Mouse (Mus musculus) hindbrain, embryonic 15.5 days (tissue): ENCODE data around the gene Car1. TPM values are rescaled to one million over a fixed set of nuclear protein-coding genes. Genes with fewer than 3 reads are reported as not detected.
"Not testable (repeated sequence)": the region's sequence is repeated elsewhere in the genome, so short reads cannot be mapped to it uniquely, and the experiment has no call there.

Experiments used
- ATAC-seq: fragments of 200-750 bp; cut with Nextera tagmentation; 2 replicates; pipeline ENCODE4 v1.8.0; 2017; ENCODE audit warnings: low read depth, moderate number of reproducible peaks, moderate TSS enrichment; ENCODE audit not compliant: low FRiP score
- H3K27ac ChIP-seq: fragments of 300-500 bp; sonication (generic); replicated peaks from 2 replicates; pipeline ENCODE4 v1.5.1; 2015; ENCODE audit warnings: mild to moderate bottlenecking, inconsistent platforms
- H3K27me3 ChIP-seq: fragments of 300-500 bp; sonication (generic); 2 replicates; pipeline ENCODE4 v1.6.1; 2015; ENCODE audit warnings: control low read depth, inconsistent platforms
- H3K36me3 ChIP-seq: fragments of 300-500 bp; sonication (generic); 2 replicates; pipeline ENCODE4 v1.6.1; 2015; ENCODE audit warnings: control low read depth, inconsistent platforms
- H3K4me1 ChIP-seq: fragments of 300-500 bp; sonication (generic); replicated peaks from 2 replicates; pipeline ENCODE4 v1.6.1; 2015; ENCODE audit warnings: control low read depth, inconsistent platforms
- H3K4me2 ChIP-seq: fragments of 300-500 bp; sonication (generic); 2 replicates; pipeline ENCODE4 v1.6.1; 2015; ENCODE audit warnings: moderate library complexity, mild to moderate bottlenecking, inconsistent platforms
- H3K4me3 ChIP-seq: fragments of 300-500 bp; sonication (generic); 2 replicates; pipeline ENCODE4 v1.5.1; 2015; ENCODE audit warnings: mild to moderate bottlenecking, inconsistent platforms
- H3K9ac ChIP-seq: fragments of 300-500 bp; sonication (generic); 2 replicates; pipeline ENCODE4 v1.6.1; 2015; ENCODE audit warnings: inconsistent platforms
- H3K9me3 ChIP-seq: fragments of 300-500 bp; sonication (generic); 2 replicates; pipeline ENCODE4 v1.6.1; 2016; ENCODE audit warnings: control low read depth, inconsistent platforms
- WGBS: fragments of 180-500 bp; shearing (Covaris S2); methylation state at CpG from one replicate; pipeline ENCODE4 v1.1.7; 2015; 5-methylcytosine and 5-hydroxymethylcytosine counted together
- polyA plus RNA-seq: library from polyadenylated mRNA; unstranded; fragments of >200 nt; fragmentation: Nextera tagmentation; extraction: Ambion mirVana; gene quantifications from 2 replicates; pipeline ENCODE4 v1.2.1, GENCODE M21; 2015

Gene Car1
- polyA plus RNA-seq, 1 experiment from 2014 or later: not detected

DNA sequence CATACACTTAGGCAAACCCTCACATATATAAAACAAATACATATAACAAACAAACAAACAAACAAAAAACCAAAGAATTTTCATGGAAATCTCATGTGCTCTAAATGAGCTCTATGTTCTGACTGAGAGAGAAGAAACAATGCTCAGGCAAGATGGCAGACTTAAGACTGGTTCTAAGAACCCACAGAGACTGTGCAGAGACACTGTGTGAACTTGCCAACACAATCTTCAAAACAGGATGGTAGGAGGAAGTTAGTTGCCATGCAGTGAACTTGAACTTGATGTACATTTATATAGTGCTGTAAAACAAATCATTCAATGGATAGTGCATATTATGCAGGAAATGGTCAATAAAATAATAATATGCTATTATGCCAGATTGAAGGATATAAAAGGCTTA is 1.5 kb downstream of the Car1 start:
- H3K9ac ChIP-seq: no peak overlapping the region
- H3K27ac ChIP-seq: no peak overlapping the region
- H3K4me2 ChIP-seq: no peak overlapping the region
- H3K4me3 ChIP-seq: no peak overlapping the region
- no peaks in the 10 kb centered on the region for H3K4me1 ChIP-seq
- no peaks in the 10 kb centered on the region for H3K36me3 ChIP-seq
- ATAC-seq: no peak
- no peaks in the 10 kb centered on the region for H3K27me3 ChIP-seq
- no peaks in the 10 kb centered on the region for H3K9me3 ChIP-seq

DNA sequence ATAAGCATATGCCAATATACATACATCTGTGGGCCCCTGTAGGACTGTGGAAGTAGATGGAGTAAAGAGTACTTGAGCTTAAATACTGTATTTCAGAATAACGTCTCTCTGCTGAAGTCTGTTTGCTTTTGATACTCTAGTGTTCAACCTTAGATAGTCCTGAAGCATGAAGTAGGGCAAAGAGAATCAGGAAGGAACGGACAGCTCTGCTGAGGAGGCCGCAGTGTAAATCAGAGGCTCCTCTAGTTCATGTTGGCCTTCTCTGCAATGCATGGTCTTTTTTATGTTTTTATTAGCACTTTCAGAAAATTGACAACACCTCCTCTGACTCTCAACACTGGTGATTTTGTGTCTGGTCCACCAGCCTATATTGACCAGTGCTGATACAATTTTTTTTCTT is 2.2 kb downstream of the Car1 start:
- H3K27me3 ChIP-seq: no peaks in the 10 kb centered on the region
- no peaks in the 10 kb centered on the region for H3K36me3 ChIP-seq
- H3K4me2 ChIP-seq: no peak overlapping the region
- H3K4me3 ChIP-seq: no peak overlapping the region
- ATAC-seq: no peak
- no peaks in the 10 kb centered on the region for H3K4me1 ChIP-seq
- H3K27ac ChIP-seq: no peak overlapping the region
- H3K9ac ChIP-seq: no peak overlapping the region
- no peaks in the 10 kb centered on the region for H3K9me3 ChIP-seq
- WGBS: 89% methylated on average over 3 of the region's 3 CpGs

DNA sequence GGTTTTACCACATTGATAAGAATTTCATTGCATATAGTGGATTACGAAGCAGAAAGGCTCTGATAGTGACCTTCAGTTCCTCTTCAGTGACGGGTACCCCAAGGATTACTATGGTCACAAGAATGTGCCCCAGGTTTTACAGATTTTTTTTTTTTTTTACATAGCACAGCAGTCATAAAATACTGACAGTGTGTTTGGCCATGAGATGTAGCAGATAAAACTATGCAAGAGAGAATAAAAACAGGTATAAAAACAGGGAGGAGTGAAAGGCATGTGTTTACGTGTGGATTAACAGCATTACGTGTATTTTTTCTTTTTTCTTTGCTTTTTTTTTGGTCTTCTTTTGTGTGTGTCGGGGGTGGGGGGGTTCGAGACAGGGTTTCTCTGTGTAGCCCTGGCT is 3.3 kb downstream of the Car1 start:
- 91% methylated on average over 6 of the region's 6 CpGs for WGBS
- Histone ChIP-seq H3K36me3 (no peaks in the 10 kb centered on the region), H3K27me3 (no peaks in the 10 kb centered on the region), H3K9ac (no peak overlapping the region), H3K9me3 (no peaks in the 10 kb centered on the region), H3K4me2 (no peak overlapping the region), H3K4me1 (no peaks in the 10 kb centered on the region), H3K27ac (no peak overlapping the region), H3K4me3 (no peak overlapping the region)
- no peak for ATAC-seq

DNA sequence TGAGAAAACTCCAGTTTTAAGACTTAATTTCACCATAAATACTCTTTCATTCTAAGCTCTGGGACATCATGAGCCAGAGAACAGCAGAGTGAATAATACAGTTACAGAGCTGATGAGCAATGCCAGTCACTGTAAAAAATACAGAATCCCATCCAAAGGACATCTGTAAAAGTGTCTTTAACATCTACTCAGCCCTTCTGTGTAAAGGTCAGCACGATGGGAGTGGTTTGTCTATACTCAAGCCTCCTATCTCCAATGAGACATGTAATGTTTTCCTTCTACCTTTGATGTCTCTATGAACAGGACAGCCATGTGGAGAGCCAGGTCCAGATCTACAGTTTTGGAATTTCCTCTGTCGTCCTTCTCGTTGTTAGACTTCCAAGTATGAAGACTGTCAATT is 11.1 kb downstream of the Car1 start:
- no peaks in the 10 kb centered on the region for H3K36me3 ChIP-seq
- H3K27ac ChIP-seq: no peak overlapping the region
- H3K9me3 ChIP-seq: no peaks in the 10 kb centered on the region
- 89% methylated on average over 3 of the region's 3 CpGs for WGBS
- no peaks in the 10 kb centered on the region for H3K27me3 ChIP-seq
- no peak overlapping the region for H3K9ac ChIP-seq
- no peak overlapping the region for H3K4me2 ChIP-seq
- no peaks in the 10 kb centered on the region for H3K4me1 ChIP-seq
- H3K4me3 ChIP-seq: no peak overlapping the region
- ATAC-seq: no peak

DNA sequence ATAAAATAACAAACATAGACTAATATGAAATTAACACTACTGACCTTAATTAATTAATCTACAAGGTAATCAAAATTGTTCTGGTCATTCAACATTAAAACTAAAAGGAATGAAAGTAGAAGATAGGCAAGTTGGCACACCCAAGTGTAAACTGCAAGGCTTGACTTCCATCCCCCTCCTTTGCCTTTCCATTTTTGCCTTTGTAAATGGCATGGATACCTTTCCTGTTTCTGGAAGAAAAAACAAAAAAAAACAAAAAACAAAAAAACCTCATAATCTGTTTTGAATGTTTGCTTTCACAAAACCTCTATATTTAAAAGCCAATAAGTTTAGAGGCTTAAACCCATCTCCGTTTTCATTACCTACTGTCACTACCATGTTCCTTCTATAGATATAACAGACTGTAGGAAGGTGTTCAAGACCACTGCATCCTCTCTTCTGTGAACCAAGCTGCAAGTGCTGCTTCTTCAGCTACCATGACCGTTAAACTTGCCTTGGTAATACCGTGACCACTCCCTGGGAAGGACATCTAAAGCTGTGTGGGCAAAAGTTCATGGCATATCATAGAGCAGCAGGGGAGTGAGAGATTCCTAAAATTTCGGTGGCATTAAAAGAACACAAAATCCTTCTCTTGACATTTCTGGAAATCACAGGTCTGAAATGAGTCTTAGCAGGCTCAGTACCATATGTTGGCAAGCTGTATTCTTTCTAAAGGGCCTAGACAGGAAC is 12.7 kb downstream of the Car1 start:
- H3K4me1 ChIP-seq: no peaks in the 10 kb centered on the region
- H3K9me3 ChIP-seq: no peaks in the 10 kb centered on the region
- H3K27me3 ChIP-seq: no peaks in the 10 kb centered on the region
- H3K4me2 ChIP-seq: no peak overlapping the region
- H3K9ac ChIP-seq: no peak overlapping the region
- H3K4me3 ChIP-seq: no peak overlapping the region
- WGBS: 89% methylated on average over 4 of the region's 4 CpGs
- no peak for ATAC-seq
- no peaks in the 10 kb centered on the region for H3K36me3 ChIP-seq
- no peak overlapping the region for H3K27ac ChIP-seq

DNA sequence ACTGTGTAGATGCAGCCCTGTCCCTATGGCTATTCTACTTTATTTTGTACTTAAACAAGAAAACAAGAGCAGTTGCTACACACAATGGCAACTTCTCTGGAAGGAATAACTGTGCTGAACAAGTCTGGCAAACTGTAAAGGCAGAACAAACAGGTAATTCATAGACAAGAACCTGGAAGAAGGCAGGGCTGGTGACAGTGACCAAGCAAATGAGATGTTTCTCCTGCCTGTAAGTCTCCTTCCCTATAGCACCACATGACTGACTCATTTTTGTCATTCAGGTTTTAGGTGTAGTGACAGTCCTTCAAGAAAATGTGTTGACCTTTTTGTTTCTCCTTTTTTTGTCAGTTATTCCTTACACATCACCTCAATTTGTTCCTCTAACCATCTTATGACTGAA is 16.1 kb downstream of the Car1 start:
- no peak overlapping the region for H3K4me3 ChIP-seq
- H3K9ac ChIP-seq: no peak overlapping the region
- no peak overlapping the region for H3K4me2 ChIP-seq
- no peaks in the 10 kb centered on the region for H3K9me3 ChIP-seq
- no peak for ATAC-seq
- H3K36me3 ChIP-seq: no peaks in the 10 kb centered on the region
- H3K4me1 ChIP-seq: no peaks in the 10 kb centered on the region
- H3K27me3 ChIP-seq: no peaks in the 10 kb centered on the region
- no peak overlapping the region for H3K27ac ChIP-seq

DNA sequence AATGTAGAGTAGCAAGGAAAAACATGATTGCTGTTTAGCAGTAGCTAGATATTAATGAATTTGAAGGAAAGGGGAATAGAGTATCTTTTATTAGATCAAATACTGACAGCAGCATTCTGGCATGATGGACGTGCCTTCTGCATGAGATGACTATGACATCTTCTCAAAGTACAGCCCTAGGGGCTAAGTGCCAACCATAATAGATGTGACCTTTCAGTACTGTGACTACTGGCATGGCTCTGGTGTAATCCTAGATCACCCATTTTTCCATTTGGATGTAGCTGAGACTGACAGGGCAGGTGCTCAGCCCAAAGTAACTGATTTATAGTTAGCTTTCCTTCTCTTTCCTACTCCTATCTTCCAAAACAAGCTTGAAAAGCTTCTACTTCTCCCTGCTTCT is 20.6 kb downstream of the Car1 start:
- no peaks in the 10 kb centered on the region for H3K27me3 ChIP-seq
- no peaks in the 10 kb centered on the region for H3K36me3 ChIP-seq
- H3K4me1 ChIP-seq: no peaks in the 10 kb centered on the region
- no peak for ATAC-seq
- 85% methylated on average over 1 of the region's 1 CpGs for WGBS
- H3K9me3 ChIP-seq: no peaks in the 10 kb centered on the region
- no peak overlapping the region for H3K27ac ChIP-seq
- no peak overlapping the region for H3K4me2 ChIP-seq
- H3K9ac ChIP-seq: no peak overlapping the region
- H3K4me3 ChIP-seq: no peak overlapping the region

DNA sequence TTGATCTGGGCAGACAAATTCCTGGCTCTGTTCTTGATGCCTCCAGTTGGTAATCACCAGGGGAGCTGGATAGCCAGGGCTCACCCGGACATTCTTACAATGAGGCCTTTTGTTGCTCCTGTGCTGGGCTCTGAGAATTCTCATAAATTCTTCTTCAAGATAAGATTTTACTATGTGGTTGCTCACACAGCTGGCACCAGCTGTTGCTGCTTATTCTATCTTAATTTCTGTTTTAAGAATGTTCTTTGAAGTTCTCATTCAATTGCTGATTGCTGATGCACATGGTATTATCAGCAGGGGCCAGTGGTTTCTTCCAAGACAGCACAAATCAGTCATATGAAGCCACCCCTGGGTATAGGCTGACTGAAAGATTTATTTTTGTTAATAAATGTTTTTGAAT is 21.0 kb downstream of the Car1 start:
- Histone ChIP-seq H3K27ac (no peak overlapping the region), H3K9me3 (no peaks in the 10 kb centered on the region), H3K9ac (no peak overlapping the region), H3K4me2 (no peak overlapping the region), H3K4me1 (no peaks in the 10 kb centered on the region), H3K27me3 (no peaks in the 10 kb centered on the region), H3K36me3 (no peaks in the 10 kb centered on the region), H3K4me3 (no peak overlapping the region)
- no peak for ATAC-seq
- 37% methylated on average over 1 of the region's 1 CpGs for WGBS

DNA sequence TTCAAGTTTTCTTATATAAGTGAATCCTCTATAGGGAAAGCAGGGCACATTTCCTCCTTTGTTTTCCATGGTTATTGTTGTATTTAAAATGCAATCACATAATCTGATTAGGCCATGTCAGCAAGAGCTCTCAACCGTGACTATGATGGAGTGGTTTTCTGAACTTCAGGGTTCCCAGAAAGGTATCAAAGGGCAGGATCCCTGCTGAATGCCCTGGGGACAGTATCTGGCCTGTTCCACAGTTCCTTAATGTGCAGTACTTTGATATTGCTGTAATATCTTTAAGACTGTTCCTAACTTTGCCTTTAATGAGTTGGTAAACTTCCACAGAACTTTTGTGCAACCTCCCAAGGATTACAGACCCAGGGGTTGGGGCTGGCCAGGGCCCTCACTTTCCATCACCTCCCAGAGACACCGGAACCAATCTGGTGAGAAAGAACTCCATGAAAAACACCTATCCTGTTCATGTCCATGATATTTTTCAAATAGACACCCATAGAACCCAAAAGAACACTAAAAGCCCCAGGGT is 21.6 kb downstream of the Car1 start:
- no peaks in the 10 kb centered on the region for H3K36me3 ChIP-seq
- H3K27me3 ChIP-seq: no peaks in the 10 kb centered on the region
- no peaks in the 10 kb centered on the region for H3K4me1 ChIP-seq
- no peak overlapping the region for H3K9ac ChIP-seq
- WGBS: 77% methylated on average over 2 of the region's 2 CpGs
- ATAC-seq: no peak
- no peak overlapping the region for H3K27ac ChIP-seq
- H3K4me2 ChIP-seq: no peak overlapping the region
- no peaks in the 10 kb centered on the region for H3K9me3 ChIP-seq
- H3K4me3 ChIP-seq: no peak overlapping the region

DNA sequence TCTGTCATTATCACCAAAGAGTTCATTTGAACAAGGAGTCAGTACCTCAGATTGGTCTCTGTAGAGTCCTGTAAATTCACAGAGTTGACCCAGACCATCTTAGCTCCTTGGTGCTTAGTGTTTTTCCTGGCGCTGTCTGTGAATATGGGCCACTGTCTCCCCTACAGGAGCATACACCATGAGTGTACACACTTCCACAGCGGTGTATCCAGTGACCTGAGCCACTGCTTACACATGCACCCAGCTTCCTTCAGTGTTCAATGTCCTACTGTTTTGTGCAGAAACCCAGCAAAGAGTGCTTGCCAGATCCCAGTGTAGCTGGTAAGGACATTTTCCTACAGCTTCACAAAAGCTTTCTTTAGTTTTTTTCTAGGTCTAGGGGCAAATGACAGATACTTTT is 22.8 kb downstream of the Car1 start:
- 89% methylated on average over 2 of the region's 2 CpGs for WGBS

DNA sequence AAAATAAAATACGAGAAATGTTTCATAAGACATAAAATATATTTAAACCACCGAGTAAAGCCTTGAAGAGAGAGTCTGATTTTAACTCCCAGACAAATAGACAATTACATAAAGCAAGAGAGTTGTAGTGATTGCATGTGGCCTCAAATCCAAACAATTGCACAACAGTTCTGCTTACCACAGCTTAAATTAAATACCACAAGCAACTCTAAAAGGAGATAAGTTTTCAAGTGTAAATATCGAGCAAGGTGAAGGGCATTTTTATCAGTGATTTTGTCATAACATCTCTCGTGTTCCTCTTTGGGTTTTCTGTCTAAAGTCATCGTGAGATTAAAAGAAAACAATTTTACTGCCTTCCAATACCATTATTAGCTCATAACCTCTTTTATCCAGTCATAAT is 25.0 kb downstream of the Car1 start:
- not testable (repeated sequence) for H3K27me3 ChIP-seq, H3K4me1 ChIP-seq, ATAC-seq, H3K4me2 ChIP-seq, H3K4me3 ChIP-seq, H3K27ac ChIP-seq, H3K9me3 ChIP-seq, H3K36me3 ChIP-seq, H3K9ac ChIP-seq
- WGBS: 90% methylated on average over 5 of the region's 5 CpGs

More for the DNA sequence above, 22.8 kb downstream of the Car1 start:
- ATAC-seq: no peak
- Histone ChIP-seq H3K9me3 (no peaks in the 10 kb centered on the region), H3K27ac (no peak overlapping the region), H3K9ac (no peak overlapping the region), H3K27me3 (no peaks in the 10 kb centered on the region), H3K4me1 (no peaks in the 10 kb centered on the region), H3K4me2 (no peak overlapping the region), H3K36me3 (no peaks in the 10 kb centered on the region), H3K4me3 (no peak overlapping the region)

DNA sequence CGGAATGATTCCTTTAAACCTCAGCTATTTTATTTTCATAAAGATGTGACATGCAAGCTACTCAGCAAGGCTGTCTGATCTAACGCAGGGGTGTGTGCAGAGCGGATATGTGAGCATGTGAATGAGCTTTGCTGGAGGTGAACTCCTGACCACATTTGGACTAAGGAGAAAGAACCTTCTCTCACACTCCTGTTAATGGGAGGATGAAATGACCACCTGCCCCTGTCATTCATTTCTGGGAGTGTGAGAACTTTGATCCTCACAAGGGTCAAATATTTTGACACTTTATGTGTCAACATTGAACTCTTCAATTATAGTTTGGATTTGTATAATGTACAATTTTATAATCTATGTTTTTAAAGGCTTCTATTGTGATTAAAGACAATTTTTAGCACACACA is 25.8 kb downstream of the Car1 start:
- H3K27ac ChIP-seq, H3K4me3 ChIP-seq, H3K9me3 ChIP-seq, H3K36me3 ChIP-seq, H3K4me2 ChIP-seq, H3K27me3 ChIP-seq, H3K9ac ChIP-seq, H3K4me1 ChIP-seq, ATAC-seq: not testable (repeated sequence)
- 91% methylated on average over 3 of the region's 3 CpGs for WGBS

DNA sequence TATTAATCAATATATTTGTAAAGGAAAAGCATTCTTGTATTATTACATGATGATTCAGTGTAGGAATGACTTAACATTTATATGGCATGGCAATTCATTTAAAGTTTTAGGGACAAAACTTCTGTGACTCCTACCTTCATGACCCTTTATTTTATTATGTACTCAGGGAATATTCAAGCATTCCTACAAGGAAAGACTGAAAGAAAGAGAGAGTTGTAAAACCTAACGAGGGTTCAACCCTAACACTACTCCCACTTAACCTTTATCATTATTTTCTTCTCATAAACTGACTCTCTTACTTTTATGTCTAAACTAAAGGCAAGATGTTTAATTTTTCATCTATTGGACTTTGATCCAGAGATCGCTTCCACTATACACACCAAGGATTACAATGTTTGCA is 28.0 kb downstream of the Car1 start:
- Histone ChIP-seq H3K9ac (no peak overlapping the region), H3K4me1 (no peaks in the 10 kb centered on the region), H3K36me3 (no peaks in the 10 kb centered on the region), H3K4me2 (no peak overlapping the region), H3K27me3 (no peaks in the 10 kb centered on the region), H3K9me3 (no peaks in the 10 kb centered on the region), H3K4me3 (no peak overlapping the region), H3K27ac (no peak overlapping the region)
- 86% methylated on average over 2 of the region's 2 CpGs for WGBS
- ATAC-seq: no peak
